Mouse (Mus musculus): ENCODE measurements around the gene Ccl5.

GRCm38 (mm10) chr11:83534609-83535423 lies 4.5 kb upstream of the Ccl5 start:
- no peak for TF ChIP-seq CTCF (conservative IDR thresholded peaks at IDR 0.05; ENCODE audit: insufficient read depth, insufficient read length, low read depth, low read length)
- TF ChIP-seq POLR2A (IDR thresholded peaks at IDR 0.05; ENCODE audit: low read depth, low read length): no peak
